Mouse (Mus musculus): ENCODE measurements around the gene Nlgn1.

The Nlgn1 gene

DNA sequence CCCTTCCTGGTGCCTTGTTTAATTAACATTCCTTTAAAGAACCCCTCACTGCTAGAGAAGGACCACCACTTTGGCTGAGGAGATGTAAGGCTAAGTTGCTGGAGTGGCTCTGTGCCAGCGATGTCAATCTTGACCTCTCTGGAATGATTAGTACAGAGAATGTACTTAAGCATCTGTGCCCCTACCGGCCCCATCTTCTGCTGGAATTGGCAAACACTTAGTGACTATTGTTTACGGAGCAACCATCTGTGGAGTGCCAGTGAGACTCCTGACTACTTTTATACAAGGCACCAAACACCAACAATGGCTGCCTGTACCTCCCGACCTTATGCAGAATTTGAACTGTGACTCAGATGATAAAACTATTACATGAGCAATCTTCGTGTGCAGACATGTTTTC is 186.8 kb downstream of the Nlgn1 start:
- no peak for TF ChIP-seq CTCF (conservative IDR thresholded peaks at IDR 0.05; ENCODE audit: low read length)
- TF ChIP-seq POU5F1 (IDR thresholded peaks at IDR 0.05; ENCODE audit: borderline replicate concordance, low read length) = no peak
- no peak for TF ChIP-seq NANOG (IDR thresholded peaks at IDR 0.05; ENCODE audit: borderline replicate concordance, low read length)

GRCm38 (mm10) chr3:26141590-26141989 is 190.7 kb downstream of the Nlgn1 start:
- no peaks in the 10 kb centered on the region for H3K4me1 ChIP-seq (replicated peaks; ENCODE audit: low read depth, low read length)
- no peaks in the 10 kb centered on the region for H3K36me3 ChIP-seq (ENCODE audit: insufficient read depth, low read length)
- H3K4me3 ChIP-seq (replicated peaks; ENCODE audit: low read length) = no peak overlapping the region
- no peaks in the 10 kb centered on the region for H3K9me3 ChIP-seq (ENCODE audit: low read length)
- no peaks in the 10 kb centered on the region for H3K27me3 ChIP-seq (ENCODE audit: insufficient read depth, low read length)
- TF ChIP-seq CTCF (conservative IDR thresholded peaks at IDR 0.05; ENCODE audit: low read length) (no peak), NANOG (IDR thresholded peaks at IDR 0.05; ENCODE audit: borderline replicate concordance, low read length) (no peak), POU5F1 (IDR thresholded peaks at IDR 0.05; ENCODE audit: borderline replicate concordance, low read length) (no peak)

More for the DNA sequence above, 186.8 kb downstream of the Nlgn1 start:
- Histone ChIP-seq H3K4me3 (replicated peaks; ENCODE audit: low read length) (no peak overlapping the region), H3K9me3 (ENCODE audit: low read length) (no peaks in the 10 kb centered on the region), H3K4me1 (replicated peaks; ENCODE audit: low read depth, low read length) (no peaks in the 10 kb centered on the region), H3K36me3 (ENCODE audit: insufficient read depth, low read length) (no peaks in the 10 kb centered on the region), H3K27me3 (ENCODE audit: insufficient read depth, low read length) (no peaks in the 10 kb centered on the region)

DNA sequence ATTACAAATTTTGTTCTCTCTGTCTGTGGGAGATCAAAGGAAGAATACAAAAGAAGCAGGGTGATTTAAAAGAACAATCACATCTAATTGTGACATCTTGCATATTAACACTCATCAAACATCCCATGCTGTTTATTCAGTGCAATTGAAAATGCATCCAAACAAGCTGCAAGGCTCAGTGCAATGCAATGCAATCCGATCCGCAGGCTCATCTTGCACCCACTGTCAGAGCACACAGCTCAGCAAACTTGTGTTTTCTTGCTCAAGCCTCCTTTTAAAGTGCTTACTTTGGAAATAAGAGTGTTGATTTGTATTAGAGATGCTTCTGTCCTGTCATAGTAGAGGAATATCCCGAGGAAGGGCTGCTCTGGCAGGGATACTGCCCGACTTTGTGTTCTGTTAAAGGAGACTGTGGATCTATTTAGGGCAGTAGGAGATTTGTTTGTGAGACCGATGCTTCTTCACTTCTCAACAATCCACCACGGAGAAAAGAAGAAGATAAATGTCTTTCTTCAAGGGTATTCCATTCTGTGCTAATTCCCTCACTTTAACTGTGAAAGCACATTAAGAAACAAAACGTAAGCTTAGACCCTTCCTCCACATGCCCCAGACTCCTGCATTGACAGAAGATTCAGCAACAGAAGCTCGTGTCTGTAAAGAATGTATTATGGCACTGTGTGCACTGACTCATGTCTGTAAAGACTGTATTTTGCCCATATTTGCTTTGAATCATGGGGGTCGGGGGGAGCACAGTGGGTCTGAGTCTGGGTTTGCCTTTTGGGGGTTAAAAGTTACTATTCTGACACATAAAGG is 197.2 kb downstream of the Nlgn1 start:
- H3K4me3 ChIP-seq (replicated peaks; ENCODE audit: low read length) = no peak overlapping the region
- H3K27me3 ChIP-seq (ENCODE audit: insufficient read depth, low read length) = no peaks in the 10 kb centered on the region
- H3K4me1 ChIP-seq (replicated peaks; ENCODE audit: low read depth, low read length) = no peaks in the 10 kb centered on the region
- no peaks in the 10 kb centered on the region for H3K9me3 ChIP-seq (ENCODE audit: low read length)
- TF ChIP-seq POU5F1 (IDR thresholded peaks at IDR 0.05; ENCODE audit: borderline replicate concordance, low read length) (no peak), NANOG (IDR thresholded peaks at IDR 0.05; ENCODE audit: borderline replicate concordance, low read length) (no peak), CTCF (conservative IDR thresholded peaks at IDR 0.05; ENCODE audit: low read length) (no peak)
- H3K36me3 ChIP-seq (ENCODE audit: insufficient read depth, low read length) = no peaks in the 10 kb centered on the region

GRCm38 (mm10) chr3:26130919-26131318 is 201.3 kb downstream of the Nlgn1 start:
- Histone ChIP-seq H3K4me1 (replicated peaks; ENCODE audit: low read depth, low read length) (no peaks in the 10 kb centered on the region), H3K36me3 (ENCODE audit: insufficient read depth, low read length) (no peaks in the 10 kb centered on the region), H3K27me3 (ENCODE audit: insufficient read depth, low read length) (no peaks in the 10 kb centered on the region), H3K9me3 (ENCODE audit: low read length) (no peaks in the 10 kb centered on the region), H3K4me3 (replicated peaks; ENCODE audit: low read length) (no peak overlapping the region)
- TF ChIP-seq NANOG (IDR thresholded peaks at IDR 0.05; ENCODE audit: borderline replicate concordance, low read length) (no peak), CTCF (conservative IDR thresholded peaks at IDR 0.05; ENCODE audit: low read length) (no peak), POU5F1 (IDR thresholded peaks at IDR 0.05; ENCODE audit: borderline replicate concordance, low read length) (no peak)

DNA sequence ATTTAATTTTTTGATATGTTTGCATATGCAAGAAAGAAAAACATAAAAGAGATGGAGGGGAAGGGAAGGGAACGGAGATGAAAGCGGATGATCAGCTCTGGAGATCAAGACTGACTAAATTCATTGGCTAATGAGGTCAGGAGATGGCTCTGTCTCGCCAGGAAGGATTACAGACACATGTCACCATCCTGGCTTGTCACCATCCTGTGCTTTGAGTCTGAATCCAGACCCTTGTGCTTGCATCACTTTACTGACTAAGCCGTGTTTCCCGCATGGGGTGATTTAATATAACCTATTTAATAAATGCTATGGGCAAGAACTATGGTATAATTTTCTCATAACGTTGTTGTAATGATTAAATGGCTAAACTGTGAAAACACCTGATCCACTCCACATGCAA is 202.8 kb downstream of the Nlgn1 start:
- Histone ChIP-seq H3K4me3 (replicated peaks; ENCODE audit: low read length) (no peak overlapping the region), H3K27me3 (ENCODE audit: insufficient read depth, low read length) (no peaks in the 10 kb centered on the region), H3K9me3 (ENCODE audit: low read length) (no peaks in the 10 kb centered on the region), H3K4me1 (replicated peaks; ENCODE audit: low read depth, low read length) (no peaks in the 10 kb centered on the region), H3K36me3 (ENCODE audit: insufficient read depth, low read length) (no peaks in the 10 kb centered on the region)
- TF ChIP-seq CTCF (conservative IDR thresholded peaks at IDR 0.05; ENCODE audit: low read length) (no peak), NANOG (IDR thresholded peaks at IDR 0.05; ENCODE audit: borderline replicate concordance, low read length) (no peak), POU5F1 (IDR thresholded peaks at IDR 0.05; ENCODE audit: borderline replicate concordance, low read length) (no peak)

DNA sequence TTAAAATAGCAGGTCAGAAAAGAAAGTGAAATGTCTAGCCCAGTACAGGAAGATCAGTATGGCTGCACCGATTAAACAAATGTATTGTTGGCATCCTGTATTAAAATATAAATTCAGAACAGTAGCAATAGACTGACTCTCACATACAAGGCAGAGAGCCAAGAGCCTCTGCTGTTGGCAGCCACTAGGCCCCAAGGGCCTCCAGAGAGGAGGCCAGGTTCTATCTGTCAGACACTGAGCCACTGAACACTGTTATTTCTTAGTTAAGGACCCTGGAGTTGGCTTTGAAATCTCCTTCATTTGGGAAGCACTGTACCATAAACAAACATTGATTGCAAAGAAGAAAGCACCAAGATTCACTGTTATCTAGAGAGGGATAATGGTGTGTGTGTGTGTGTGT is 215.2 kb downstream of the Nlgn1 start:
- TF ChIP-seq NANOG (IDR thresholded peaks at IDR 0.05; ENCODE audit: borderline replicate concordance, low read length) (no peak), POU5F1 (IDR thresholded peaks at IDR 0.05; ENCODE audit: borderline replicate concordance, low read length) (no peak), CTCF (conservative IDR thresholded peaks at IDR 0.05; ENCODE audit: low read length) (no peak)

GRCm38 (mm10) chr3:26106361-26106760 is 225.9 kb downstream of the Nlgn1 start:
- no peaks in the 10 kb centered on the region for H3K27me3 ChIP-seq (ENCODE audit: insufficient read depth, low read length)
- no peaks in the 10 kb centered on the region for H3K4me1 ChIP-seq (replicated peaks; ENCODE audit: low read depth, low read length)
- no peaks in the 10 kb centered on the region for H3K9me3 ChIP-seq (ENCODE audit: low read length)
- no peak overlapping the region for H3K4me3 ChIP-seq (replicated peaks; ENCODE audit: low read length)
- TF ChIP-seq CTCF (conservative IDR thresholded peaks at IDR 0.05; ENCODE audit: low read length) (no peak), NANOG (IDR thresholded peaks at IDR 0.05; ENCODE audit: borderline replicate concordance, low read length) (no peak), POU5F1 (IDR thresholded peaks at IDR 0.05; ENCODE audit: borderline replicate concordance, low read length) (no peak)
- H3K36me3 ChIP-seq (ENCODE audit: insufficient read depth, low read length) = no peaks in the 10 kb centered on the region

More for the DNA sequence above, 215.2 kb downstream of the Nlgn1 start:
- H3K36me3 ChIP-seq (ENCODE audit: insufficient read depth, low read length) = no peaks in the 10 kb centered on the region
- H3K4me1 ChIP-seq (replicated peaks; ENCODE audit: low read depth, low read length) = no peaks in the 10 kb centered on the region
- H3K4me3 ChIP-seq (replicated peaks; ENCODE audit: low read length) = no peak overlapping the region
- peaks cover 7% of the 10 kb centered on the region; the same call in 1 of the 2 replicates for H3K9me3 ChIP-seq (ENCODE audit: low read length)
- no peaks in the 10 kb centered on the region for H3K27me3 ChIP-seq (ENCODE audit: insufficient read depth, low read length)

GRCm38 (mm10) chr3:26105528-26105927 is 226.7 kb downstream of the Nlgn1 start:
- H3K27me3 ChIP-seq (ENCODE audit: insufficient read depth, low read length) = no peaks in the 10 kb centered on the region
- H3K9me3 ChIP-seq (ENCODE audit: low read length) = no peaks in the 10 kb centered on the region
- H3K4me1 ChIP-seq (replicated peaks; ENCODE audit: low read depth, low read length) = no peaks in the 10 kb centered on the region
- H3K4me3 ChIP-seq (replicated peaks; ENCODE audit: low read length) = no peak overlapping the region
- H3K36me3 ChIP-seq (ENCODE audit: insufficient read depth, low read length) = no peaks in the 10 kb centered on the region
- no peak for TF ChIP-seq POU5F1 (IDR thresholded peaks at IDR 0.05; ENCODE audit: borderline replicate concordance, low read length)
- no peak for TF ChIP-seq NANOG (IDR thresholded peaks at IDR 0.05; ENCODE audit: borderline replicate concordance, low read length)
- no peak for TF ChIP-seq CTCF (conservative IDR thresholded peaks at IDR 0.05; ENCODE audit: low read length)
